Mouse (Mus musculus) adrenal gland, postnatal 14 days (tissue): ENCODE results near the gene Kcnq5. TPM values are rescaled to one million over a fixed set of nuclear protein-coding genes. Genes with fewer than 3 reads are reported as not detected.
"Not testable (repeated sequence)": the region's sequence is repeated elsewhere in the genome, so short reads cannot be mapped to it uniquely, and the experiment has no call there.

ENCODE experiments used
- DNase-seq: peaks from one replicate; pipeline ENCODE4 v3.0.0; 2021; ENCODE audit warnings: mixed read lengths
- total RNA-seq: library from RNA; stranded (reverse); gene quantifications from 2 replicates; pipeline ENCODE4 v1.2.3, GENCODE M21; 2021

Kcnq5 gene
- total RNA-seq, 1 experiment from 2014 or later: 1.3 TPM

DNA sequence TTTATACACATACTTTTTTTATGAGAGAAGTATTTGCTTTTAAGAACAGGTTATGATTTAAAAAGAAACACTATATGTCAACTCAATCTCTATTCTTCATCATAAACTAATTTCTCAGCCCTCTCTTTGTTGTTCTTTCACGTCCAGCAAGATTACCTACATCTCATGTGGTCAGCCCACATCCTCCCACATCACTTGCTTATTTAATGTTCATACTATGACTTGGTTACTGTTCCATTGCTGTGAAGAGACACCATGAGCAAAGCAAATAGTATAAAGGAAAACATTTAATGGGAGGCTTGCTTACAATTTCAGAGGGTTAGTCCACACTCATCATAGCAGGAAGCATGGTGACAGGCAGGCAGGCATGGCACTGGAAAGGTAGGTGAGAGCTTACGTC is 124.4 kb downstream of the Kcnq5 start:
- DNase-seq: no peak

DNA sequence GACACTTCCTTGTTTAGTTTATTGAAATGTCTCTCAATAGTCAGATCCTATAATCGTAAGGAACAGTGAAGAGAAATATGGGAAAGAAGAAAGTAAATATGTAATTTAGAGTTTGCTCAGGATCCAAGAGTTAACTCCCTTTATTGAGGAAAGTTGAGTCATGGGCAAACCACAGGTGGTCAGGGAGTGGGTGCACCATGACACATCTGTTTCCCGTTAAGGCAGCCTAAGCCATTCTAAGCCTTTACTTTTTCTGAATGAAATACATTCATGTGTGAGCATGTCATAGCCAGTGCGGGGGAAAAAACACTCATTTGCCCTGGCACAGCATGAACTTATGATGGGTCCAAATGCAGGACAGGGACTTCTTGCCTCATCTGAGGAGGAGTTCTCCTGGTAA is 125.4 kb downstream of the Kcnq5 start:
- DNase-seq: no peak

DNA sequence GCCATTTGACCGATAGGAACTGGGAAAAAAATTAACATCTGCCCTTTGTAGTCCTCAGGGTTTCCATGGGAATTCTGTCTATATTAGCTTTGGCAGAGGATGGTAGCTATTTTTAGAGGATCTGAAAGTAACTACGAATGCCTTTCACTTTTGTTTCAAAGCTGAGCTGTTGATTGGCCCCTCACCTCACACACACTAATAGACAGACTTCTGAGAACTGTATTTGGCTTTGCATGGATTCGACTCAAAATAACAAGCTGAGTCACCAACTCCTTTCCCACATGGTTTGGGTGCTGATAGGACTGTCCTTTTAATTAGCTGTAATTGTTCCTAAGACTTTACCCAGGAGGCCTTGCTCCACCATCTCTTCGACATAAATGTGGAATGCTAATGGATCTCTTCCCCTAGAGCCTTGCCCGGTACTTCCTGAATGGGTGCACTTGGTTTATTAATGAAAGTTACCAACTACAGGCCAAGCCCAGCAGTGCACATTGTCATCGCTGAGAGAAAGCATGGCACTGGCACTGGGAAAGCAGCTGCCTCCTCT is 131.8 kb downstream of the Kcnq5 start:
- no peak for DNase-seq

DNA sequence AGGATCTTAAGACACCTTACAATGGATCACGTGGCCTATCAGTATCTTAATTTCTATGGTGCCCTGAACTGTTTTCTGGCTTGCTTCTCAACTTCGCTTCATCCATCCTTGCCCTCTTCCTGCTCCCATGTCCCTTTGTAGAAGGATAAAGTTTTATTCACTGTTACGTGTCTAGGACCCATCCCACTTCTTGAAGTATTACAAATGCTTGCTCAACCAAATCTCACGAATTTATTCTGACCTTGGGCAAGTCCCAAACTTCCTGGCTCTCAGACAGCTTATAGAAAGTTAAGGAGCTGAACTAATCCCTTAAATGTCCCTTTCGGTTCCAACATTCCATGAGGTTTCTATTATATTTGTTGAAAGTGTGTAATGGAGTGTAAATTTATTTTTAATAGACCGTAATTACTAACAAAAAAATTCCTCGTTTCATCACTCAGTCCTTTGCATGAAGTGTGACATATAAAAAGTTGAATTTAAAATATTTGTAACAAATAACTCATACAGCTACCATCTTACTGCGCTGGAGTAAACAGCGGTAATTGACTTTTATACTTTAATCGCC is 141.6 kb downstream of the Kcnq5 start:
- no peak for DNase-seq

DNA sequence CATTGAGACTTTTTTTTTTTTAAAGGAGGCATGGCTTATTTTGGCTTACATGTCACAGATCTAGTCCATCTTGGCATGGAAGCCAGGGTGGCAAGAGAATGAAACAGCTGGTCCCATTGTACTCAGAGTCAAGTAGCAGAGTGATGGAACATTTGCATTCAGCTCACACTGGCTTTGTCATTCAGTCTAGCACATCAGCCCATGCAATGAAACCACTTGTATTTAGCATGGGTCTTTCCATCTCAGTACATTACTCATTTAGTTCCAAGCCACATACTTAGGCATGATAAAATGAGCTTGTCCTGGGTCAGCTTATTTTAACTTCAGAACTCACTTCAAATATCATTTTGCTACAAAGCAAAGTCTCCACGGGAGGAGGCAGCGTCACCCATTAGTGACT is 156.7 kb downstream of the Kcnq5 start:
- no peak for DNase-seq

DNA sequence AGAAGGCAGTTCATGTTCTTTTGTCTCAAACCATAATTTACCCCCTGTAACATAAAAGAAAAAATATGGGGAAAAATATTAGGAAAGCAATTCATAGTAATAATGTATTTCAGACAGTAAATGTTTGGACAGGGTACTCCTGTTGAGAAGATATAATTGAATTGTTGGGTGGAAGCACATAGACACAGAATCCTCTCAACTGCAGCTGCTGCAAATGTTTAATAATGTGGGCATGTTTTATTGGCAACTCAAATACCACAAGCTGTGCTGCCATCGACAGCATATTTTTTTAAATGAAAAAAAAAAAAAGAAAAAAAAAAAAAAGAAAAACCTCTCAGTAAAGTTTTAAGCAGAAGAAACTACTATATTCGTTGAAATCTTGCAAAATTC is 157.3 kb downstream of the Kcnq5 start:
- no peak for DNase-seq

DNA sequence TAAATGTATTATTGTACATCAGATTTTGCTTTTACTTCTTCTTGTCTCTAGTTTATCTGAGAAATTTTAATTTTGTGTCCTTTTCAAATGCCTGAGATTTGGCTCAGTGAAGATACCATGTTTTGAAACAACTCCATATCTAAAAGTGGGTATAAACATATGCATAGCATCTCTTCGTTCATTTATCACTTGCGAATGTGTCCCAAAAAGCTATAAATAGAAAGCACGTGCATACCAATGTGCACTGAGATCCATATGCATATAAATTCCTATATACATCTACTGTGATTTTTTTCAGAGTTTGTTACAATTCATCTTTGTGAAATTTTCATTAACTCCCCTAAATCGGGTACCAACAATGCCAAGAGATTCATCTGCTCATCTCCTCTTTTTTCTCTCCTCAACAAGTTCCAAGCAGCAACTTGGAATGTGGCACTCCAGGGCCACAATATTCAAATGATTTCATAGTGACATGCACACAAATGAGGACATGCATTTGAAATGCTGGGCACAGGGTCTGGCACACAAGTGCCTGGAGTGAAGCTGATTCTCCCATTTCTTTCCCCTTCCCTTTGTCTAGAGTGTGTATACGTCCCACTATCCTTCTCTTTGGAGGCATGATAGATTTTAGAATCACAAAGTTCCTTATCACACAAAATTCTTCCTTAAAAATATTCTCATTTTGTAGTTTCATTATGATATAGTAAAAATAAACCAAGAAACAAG is 157.8 kb downstream of the Kcnq5 start:
- no peak for DNase-seq

DNA sequence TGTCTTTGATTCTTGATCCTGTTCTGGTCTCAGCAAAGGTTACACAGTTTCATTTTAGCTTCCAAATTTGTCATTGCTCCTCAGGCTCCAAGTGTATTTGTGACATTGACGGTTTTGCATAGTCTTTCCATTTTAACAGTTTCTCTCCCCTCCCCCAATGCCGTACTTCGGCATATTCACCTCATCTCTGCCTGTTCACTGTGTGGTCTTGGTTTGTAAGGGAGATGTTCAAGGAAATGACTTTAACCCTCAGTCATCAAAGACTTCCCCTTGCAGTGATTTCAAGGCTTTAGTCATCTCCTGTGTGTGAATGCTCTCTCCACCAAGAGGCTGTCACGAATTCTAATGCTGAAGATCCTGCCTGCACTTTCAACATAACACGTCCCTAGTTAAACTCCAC is 181.0 kb downstream of the Kcnq5 start:
- DNase-seq: no peak

DNA sequence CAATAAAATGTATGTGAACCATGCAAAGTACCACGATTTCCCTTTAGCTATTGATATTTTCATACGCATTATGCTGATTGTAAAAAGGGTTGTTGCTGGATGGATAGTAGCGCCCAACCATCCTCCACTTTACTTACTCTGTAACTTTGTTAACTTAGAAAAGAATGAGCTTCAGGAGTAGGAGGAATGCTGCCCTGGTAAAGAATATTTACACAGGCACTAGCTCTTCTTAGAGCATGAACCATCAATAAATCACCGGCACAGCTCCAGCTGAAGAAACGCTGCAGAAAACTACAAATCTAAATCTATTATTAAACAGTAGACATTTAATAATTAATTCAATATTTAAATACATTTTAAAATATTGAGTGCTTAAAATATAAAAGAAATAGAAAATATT is 184.2 kb downstream of the Kcnq5 start:
- DNase-seq: no peak

DNA sequence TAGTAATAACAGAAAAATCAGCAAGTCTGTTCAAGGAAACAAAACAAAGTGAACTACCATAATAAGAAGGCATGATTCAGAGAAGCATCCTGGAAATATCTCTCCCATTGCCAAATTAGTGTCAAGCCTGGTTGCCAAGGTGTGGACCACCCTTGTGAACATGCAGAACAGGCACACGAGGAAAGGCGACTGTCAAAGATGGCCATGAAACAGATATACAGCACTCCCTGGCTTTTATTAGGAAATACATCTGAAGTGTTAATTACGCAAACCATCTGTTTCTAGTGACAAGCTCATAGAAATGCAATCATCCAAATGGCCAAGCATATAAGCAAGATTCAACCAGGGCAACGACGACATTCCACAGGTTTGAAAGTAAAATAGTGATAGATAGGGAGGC is 187.8 kb downstream of the Kcnq5 start:
- no peak for DNase-seq

DNA sequence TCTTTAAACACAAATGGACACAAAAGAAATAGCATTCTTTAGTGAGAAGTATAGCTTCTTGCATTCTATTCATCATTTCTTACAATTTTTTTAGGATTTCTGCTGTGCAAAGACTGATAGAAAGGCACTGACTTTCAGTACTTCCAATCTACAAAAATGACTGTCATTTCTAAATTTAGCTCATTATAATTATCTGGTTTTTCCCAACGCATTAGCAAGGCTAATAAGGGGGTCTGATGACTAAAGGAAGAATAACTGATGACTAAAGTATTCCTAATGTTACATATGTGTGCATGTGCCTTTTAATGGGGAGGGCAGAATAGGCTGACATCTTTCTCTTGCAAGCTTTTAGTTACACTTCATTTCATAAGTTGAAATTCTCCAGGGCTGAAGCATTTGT is 191.2 kb downstream of the Kcnq5 start:
- no peak for DNase-seq

DNA sequence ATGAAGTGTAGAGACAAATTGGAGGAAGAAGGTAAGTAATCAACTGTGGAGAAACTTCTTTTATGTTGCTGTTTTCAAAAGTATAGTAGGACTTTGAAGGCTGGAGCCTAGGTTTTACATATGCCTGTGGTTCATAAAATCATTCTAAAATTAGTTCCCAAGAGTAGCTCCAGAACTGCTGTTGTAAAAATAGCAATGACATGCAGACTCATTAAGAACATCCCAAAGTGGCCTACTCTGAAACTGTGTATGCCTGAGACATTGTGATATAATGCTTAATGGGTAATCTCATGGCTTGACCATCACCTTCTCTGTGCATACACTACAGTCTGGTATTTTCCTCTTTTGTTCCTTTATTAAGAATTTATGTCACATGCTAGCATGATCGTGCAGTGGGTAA is 212.4 kb downstream of the Kcnq5 start:
- no peak for DNase-seq

DNA sequence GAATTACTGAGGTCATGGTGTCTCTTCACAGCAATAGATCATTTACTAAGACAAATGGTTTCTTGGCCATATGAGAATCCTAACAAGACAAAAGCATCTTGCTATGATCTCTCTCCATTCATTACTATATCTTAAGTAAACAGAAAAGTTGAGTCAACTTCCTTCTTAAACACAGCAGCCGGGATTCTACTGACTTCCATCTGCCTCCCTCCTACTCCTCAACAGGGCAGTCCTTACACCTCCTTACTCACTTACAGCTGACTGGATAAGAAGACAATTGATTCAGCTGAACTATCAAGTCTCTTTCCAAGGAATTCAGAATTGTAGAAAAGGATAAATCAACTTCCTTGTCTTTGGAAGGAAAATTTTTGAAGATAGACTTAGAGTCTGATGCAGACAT is 232.6 kb downstream of the Kcnq5 start:
- DNase-seq: no peak

DNA sequence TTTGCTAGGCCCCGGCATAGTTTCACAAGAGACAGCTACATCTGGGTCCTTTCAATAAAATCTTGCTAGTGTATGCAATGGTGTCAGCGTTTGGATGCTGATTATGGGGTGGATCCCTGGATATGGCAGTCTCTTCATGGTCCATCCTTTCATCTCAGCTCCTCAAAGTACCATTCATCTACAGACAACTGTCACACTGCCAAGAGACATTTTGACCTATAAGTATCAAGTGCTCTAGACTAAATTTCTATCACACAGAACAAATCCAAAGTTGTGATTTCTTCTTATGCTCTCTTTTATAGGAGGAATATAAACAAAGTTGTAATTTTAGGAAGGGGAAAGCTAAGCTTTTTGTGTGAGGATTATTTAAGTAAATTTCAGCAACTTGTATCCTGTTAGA is 238.5 kb downstream of the Kcnq5 start:
- DNase-seq: not testable (repeated sequence)

DNA sequence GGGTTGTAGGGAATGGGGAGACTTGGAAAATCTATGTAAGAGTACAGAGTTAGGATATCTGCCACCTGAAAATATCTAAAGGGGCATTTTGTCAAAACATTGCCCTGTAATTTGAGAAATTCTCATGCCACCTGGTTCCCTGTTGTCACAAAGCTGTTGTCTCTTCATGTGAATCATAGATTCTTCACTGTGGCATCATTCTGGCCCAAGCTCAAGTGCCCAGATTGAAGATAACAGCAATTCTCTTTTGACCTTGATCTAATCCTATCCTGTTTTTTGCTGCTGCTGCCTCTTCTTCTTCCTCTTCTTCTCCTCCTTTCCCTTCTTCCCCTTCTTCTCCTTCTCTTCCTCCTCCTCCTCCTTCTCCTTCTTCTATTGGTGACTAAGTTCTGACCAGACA is 240.5 kb downstream of the Kcnq5 start:
- no peak for DNase-seq

DNA sequence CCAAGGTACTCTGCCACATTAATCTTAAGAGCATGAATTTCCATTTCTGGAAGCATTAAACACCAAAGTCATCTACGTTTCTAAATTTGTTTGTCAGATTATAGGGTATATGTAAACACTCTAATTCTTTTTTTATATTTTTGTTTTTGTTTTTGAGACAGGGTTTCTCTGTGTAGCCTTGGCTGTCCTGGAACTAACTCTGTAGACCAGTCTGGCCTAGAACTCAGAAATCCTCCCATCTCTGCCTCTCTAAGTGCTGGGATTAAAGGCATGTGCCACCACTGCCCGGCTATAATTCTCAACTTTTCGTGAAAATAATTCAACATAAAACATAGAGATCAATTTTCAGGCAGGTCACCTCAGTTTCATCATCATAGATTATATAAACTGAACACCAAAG is 246.9 kb downstream of the Kcnq5 start:
- DNase-seq: no peak

DNA sequence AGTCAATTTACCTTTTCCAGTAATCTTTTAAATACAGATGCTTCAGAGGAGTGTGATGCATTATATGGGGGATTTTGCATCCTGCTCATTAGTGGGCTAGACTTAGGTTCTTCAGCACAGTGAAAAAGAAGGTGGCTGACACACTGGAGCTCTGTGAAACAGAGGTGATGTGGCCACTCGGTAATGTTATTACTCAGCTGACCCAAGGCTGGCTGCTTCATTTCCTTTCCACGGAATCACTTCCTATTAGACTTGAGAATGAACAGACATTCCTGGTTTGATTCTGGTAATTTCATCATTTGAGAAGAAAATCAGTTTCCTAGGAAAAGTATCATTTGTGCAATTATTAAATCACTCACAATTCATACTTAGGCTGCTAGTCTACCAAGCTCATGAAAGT is 249.0 kb downstream of the Kcnq5 start:
- no peak for DNase-seq

DNA sequence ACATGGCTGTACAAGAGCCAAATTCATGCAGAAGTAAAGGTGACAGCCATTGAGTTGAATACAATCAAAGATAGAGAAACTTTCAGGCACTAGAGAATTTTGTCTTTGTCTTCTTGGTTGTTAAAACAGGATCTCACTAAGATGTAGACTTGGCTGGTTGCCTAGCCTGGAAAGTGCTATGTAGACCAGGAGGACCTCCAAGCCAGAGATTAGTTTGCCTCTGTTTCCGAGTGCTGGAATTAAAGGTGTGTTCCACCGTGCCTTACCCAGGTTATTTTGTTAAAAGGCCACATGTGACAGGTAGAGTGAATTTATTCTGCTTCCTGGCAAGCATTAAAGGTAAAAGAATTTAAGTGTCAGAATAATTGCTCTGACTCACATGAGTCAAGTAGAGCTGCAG is 271.3 kb downstream of the Kcnq5 start:
- DNase-seq: no peak

DNA sequence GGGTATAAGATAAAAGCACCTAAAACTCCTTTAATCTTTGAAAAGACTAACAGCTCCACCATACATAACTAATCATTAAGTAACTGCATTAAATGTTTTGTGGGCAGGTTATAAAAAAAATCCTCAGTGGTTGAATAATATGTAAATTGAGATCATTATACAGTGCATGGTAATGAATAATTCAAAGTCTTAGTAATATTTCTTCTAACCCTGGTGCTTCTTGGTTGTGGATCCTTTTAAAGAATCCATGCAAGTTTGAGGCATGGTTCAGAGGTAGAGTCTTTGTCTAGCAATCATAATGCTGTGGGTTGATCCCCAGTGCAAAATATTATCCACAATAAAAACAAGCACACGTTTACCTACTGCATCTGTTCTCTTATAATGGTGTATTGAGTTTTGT is 272.8 kb downstream of the Kcnq5 start:
- no peak for DNase-seq

DNA sequence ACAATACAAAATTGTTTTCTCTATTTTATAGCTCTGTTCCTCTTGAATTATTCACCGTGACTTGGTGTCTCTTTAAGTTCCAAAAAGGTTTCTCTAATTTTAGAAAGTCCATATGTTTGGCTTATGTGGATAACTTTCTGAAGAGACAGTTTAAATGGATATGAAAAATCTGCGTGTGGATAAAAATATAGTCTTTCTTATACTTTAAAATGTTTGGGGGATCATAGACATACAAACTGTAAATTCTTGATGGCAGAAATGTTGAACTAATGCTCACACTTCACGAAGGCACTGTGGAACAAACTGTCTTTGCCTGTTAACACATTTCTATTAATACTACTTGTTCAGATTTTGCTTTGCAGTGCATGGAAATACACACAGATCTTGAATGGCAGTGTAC is 277.3 kb downstream of the Kcnq5 start:
- DNase-seq: no peak

DNA sequence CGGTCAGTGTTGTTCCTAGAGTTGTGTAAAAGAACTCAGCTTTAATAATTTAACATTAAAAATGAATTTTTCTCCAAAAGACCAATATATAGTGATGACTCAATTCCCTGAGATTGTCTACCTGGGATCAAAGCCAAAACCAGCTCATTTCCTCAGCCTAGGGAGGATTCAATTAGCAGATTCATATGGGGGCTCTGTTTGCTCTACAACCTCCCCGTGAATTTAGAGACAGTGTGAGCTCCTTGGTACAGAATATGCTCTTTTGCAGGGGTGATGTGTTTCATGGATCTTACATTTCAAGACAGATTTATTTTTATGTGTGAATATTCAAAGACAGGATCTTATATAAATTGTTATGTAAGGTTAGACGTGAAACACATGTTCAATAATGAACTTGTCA is 284.9 kb downstream of the Kcnq5 start:
- no peak for DNase-seq

DNA sequence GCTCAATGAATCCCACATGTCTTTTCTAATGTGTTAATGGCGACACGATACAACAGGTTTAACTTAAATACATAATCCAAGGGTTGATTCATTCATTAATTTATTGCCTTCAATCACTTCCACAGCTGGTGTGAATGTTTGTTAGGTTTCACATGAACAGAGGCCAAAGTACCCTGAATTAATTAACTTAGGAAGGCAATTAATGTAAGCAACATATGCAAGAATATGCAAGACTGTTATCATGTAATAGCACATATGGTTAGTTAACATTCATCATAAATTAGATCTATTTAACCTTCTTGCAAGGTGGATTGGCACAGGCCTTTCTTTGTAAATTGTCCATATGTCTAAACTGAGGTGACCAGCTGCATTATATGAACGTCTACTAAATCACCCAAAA is 300.9 kb downstream of the Kcnq5 start:
- no peak for DNase-seq

DNA sequence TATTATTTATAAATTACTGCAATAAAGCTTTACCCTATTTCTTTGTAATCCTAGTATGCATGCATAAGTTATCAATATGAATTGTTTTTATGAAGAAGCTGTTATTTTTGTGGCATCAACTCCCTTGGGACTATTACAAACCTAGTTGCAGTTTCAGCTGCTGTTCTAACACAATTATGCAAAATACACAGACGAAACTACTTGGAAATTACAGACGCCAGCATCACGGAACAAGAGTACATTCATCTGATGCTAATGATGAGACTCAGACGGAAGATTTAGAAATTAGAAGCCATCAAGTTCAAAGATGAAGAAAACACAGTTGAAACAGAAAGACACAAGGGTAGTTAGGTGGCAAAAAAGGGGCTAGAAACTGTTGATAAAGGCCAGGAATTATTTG is 310.9 kb downstream of the Kcnq5 start:
- no peak for DNase-seq

DNA sequence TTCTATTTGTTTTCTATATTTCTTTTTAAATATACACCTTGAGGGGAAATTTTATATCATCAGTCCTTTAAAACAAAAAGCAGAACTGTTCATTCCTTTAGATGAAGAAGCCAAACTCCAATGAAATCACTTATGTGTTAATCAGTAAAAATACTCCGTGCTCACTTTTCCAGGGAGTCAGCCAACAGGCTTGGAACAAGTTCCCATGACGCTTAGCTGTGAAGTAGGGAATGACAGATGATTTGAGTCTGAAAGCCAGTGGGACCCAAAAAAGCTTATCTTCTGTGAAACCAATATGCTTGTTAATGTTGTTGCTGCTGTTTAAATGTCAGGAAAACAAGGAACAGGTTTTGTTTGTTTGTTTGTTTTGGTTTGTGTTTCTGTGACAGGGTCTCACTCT is 326.3 kb downstream of the Kcnq5 start:
- no peak for DNase-seq
